Mouse (Mus musculus) erythroblast, embryonic 14.5 days (primary cell): ENCODE data around the gene Grhl1.

ENCODE experiments used
- GATA1 ChIP-seq: IDR thresholded peaks from 2 replicates; pipeline ENCODE4 v1.6.1; 2012; ENCODE audit warnings: low read length, inconsistent platforms, mixed read lengths
- TAL1 ChIP-seq: IDR thresholded peaks from 3 replicates; pipeline ENCODE4 v1.6.1; 2012; ENCODE audit warnings: low read length, inconsistent platforms, mixed read lengths

DNA sequence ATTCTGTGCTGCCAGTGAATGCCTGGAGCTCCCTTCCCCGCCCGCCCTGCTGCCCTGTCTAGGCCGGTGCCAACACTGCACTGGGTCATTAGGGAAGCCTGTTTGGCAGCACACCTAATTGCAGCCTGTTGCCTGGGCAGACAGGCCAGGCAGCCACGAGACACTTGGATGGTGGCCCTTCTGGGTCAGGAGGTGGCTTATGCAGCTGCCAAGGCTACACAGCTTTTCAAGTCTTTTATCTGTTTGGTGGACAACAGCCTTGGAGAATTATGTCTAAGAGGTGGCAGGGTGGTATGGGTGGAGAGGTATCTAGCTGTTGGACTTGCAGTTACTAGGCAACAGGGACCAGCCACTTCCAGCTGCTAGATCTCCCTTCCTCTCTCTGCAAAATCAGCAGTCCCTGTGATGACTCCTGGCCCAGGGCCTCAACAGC, 70.3 kb downstream of the Grhl1 start:
- no peak for TF ChIP-seq GATA1
- TF ChIP-seq TAL1 = no peak
